Mouse (Mus musculus) cerebellum, adult 2 months (tissue): ENCODE data around the gene Ncstn. TPM values are rescaled to one million over a fixed set of nuclear protein-coding genes. Genes with fewer than 3 reads are reported as not detected.
A peak's percentile ranks its signal among the peaks of the same experiment; 100 is the strongest.

Experiments
- DNase-seq, 2 experiments: peaks; one replicate each; pipeline ENCODE4 v3.0.0; 2021
- H3K27ac ChIP-seq: fragments of 200-500 bp; 2 replicates; pipeline ENCODE4 v1.5.1; 2012; ENCODE audit warnings: low read length, control low read depth, inconsistent platforms; ENCODE audit not compliant: insufficient read depth
- H3K27me3 ChIP-seq: fragments of 200-500 bp; 2 replicates; pipeline ENCODE4 v1.6.1; 2012; ENCODE audit warnings: inconsistent platforms, mild to moderate bottlenecking, low read length, moderate library complexity; ENCODE audit not compliant: control insufficient read depth, insufficient read depth
- H3K4me1 ChIP-seq: fragments of 200-500 bp; 2 replicates; pipeline ENCODE4 v1.6.1; 2011; ENCODE audit warnings: low read length; ENCODE audit not compliant: control insufficient read depth, insufficient read depth
- H3K4me3 ChIP-seq: fragments of 200-500 bp; replicated peaks from 2 replicates; pipeline ENCODE3; 2011; ENCODE audit warnings: mild to moderate bottlenecking, low read depth, low read length, control low read depth; ENCODE audit not compliant: insufficient read depth
- CTCF ChIP-seq: fragments of 200-500 bp; IDR thresholded peaks from 2 replicates; pipeline ENCODE4 v1.5.1; 2011; ENCODE audit warnings: low read depth, mild to moderate bottlenecking, control low read depth, low read length, moderate library complexity, borderline replicate concordance; ENCODE audit not compliant: insufficient read depth
- POLR2A ChIP-seq: fragments of 200-500 bp; IDR thresholded peaks from 2 replicates; pipeline ENCODE4 v1.6.1; 2011; ENCODE audit warnings: low read length, control low read depth, borderline replicate concordance; ENCODE audit not compliant: insufficient read depth
- WGBS: fragments of 180-500 bp; shearing (Covaris S2); methylation state at CpG from one replicate; pipeline ENCODE4 v1.1.7; 2018; 5-methylcytosine and 5-hydroxymethylcytosine counted together
- polyA plus RNA-seq: library from polyadenylated mRNA; depleted of rRNA; stranded (reverse); fragments of >200 nt; gene quantifications from 2 replicates; pipeline ENCODE4 v1.2.3, GENCODE M21; 2012; rRNA removed

Ncstn gene
- 84.3 and 89.3 TPM in 2 replicates for polyA plus RNA-seq

DNA sequence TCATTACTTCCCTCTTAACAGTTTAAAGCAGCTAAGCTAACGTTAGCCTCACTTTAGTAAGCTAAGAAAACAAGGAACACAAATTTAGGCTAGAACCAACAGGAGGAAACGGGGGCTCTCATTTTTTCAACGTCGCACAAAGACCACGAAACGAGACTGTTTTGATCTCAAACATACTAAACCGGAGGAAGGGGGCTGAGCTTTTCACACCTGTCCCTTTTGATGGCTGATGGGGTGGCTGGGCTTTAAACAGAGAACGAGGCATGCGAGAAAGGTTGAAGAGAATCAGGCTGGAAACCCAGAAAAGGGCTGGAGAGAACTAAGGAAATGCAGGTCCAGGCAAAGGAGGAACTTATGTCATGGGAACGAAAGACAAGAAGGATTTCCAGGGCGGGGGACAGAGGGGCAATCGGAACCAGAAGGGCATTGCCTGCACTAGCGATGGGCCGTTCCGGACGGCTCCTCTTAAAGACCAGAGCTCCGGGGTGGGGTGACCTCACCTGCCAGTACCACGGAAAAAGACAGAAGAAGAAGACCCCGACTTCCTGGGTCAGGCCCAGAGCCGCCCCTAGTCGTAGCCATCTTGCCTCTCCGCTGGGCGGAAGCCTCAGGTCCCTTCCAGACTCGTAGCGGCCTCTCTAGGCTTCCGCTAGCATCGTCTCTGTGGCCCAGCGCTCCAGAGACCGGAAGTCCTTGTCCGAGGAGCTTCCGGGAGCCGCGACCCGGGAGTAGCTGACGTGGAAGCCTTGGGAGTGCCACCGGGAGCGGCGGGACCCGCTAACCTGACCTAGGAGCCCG lies at the start of gene Ncstn, which contains the start of gene Copa:
Ncstn (minus strand) TSS at position 695 of the 798 bp plus-strand sequence.
Copa (plus strand) TSS at position 429 of the 798 bp plus-strand sequence.
- peak within 1 kb of the TSS; percentile 94 for H3K4me3 ChIP-seq
- under 1% methylated on average over 40 of the region's 40 CpGs for WGBS
- H3K27ac ChIP-seq, result peak within 1 kb of the TSS; percentile 93
- TF ChIP-seq POLR2A (peak; percentile 60; the same call in 1 of the 2 replicates), CTCF (no peak)
- DNase-seq, result peak; percentile 94 to 95
- H3K27me3 ChIP-seq, result no peaks in the 10 kb centered on the region
- peaks cover 7% of the 10 kb centered on the region for H3K4me1 ChIP-seq

DNA sequence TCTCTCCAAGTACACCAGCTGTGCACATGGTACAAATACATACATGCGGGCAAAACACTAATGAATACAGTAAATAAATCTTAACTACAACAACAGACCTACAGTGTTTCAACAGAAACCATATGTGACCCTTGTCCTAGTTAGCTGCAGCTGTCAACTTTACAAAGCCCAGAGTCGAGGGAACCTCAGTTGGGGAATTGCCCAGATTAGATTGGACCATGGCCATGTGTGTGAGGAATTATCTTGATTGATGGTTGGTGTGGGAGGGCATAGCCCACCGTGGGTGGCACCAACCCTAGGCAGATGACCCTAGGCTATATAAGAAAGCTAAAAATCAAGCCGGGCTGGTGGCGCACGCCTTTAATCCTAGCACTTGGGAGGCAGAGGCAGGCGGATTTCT lies 49.7 kb upstream of the Ncstn start:
- H3K27me3 ChIP-seq, result no peaks in the 10 kb centered on the region
- no peak overlapping the region for H3K4me3 ChIP-seq
- 76% methylated on average over 7 of the region's 7 CpGs for WGBS
- TF ChIP-seq POLR2A (no peak), CTCF (no peak)
- no peak overlapping the region for H3K27ac ChIP-seq
- DNase-seq, result no peak
- H3K4me1 ChIP-seq, result no peaks in the 10 kb centered on the region; the same call in 1 of the 2 replicates

DNA sequence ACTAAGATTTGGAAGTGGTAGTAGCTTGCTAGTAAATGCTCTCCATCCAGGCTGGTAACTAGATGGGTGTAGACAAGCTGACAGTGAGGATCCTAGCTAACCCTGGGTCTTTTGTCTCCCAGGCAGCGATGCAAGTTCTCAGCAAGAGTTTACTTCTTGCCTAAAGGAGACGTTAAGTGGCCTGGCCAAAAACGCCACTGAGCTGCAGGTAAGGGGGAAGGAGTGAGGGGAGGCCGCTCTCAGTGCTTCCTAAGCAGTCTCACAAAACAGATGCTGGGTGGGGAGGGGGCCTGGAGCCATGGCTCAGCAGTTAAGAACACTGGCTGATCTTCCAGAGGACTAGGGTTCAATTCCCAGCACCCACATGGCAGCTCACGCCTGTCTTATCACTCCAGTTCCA lies 47.2 kb upstream of the Ncstn start:
- TF ChIP-seq CTCF (no peak), POLR2A (no peak)
- WGBS, result 94% methylated on average over 5 of the region's 5 CpGs
- Histone ChIP-seq H3K27ac (no peak overlapping the region), H3K4me1 (no peaks in the 10 kb centered on the region; the same call in 1 of the 2 replicates), H3K27me3 (no peaks in the 10 kb centered on the region), H3K4me3 (no peak overlapping the region)
- DNase-seq, result no peak

DNA sequence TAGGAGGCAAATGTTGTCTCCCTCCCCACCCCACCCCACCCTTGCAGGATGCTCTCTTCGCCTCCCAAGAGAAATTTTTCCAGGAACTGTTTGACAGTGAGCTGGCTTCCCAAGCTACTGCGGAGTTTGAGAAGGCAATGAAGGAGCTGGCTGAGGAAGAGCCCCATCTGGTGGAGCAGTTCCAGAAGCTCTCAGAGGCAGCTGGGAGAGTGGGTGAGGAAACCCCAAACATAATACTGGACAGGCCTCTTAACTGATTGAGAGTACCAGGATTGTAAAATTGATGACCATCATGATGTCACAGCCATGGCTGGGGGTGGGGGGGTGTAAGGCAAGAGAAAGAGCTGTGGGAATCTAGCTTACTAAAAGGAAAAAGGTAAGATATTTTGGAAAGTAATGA lies 46.5 kb upstream of the Ncstn start:
- Histone ChIP-seq H3K27ac (no peak overlapping the region), H3K4me1 (no peaks in the 10 kb centered on the region; the same call in 1 of the 2 replicates), H3K27me3 (no peaks in the 10 kb centered on the region), H3K4me3 (no peak overlapping the region)
- TF ChIP-seq CTCF (no peak), POLR2A (no peak)
- DNase-seq, result no peak
- WGBS, result 28% methylated on average over 2 of the region's 2 CpGs

DNA sequence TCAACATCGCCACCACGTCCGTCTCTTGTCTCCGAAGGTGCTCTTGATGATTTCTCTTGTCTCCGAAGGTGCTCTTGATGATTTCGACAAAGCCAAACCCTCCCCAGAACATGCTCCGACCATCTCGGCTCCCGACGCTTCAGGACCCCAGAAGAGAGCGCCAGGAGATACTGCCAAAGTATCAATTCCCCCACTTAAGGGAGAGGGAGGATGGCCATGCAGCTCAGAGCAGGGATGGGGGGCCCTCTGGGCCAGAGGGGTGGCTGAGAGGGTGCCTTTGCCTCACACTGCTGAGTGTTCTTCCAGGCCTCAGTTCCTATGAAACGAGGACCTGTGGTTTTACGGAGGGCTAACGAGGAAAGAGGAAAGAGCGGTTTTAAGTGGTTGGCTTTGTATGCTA lies 46.0 kb upstream of the Ncstn start:
- TF ChIP-seq CTCF (no peak), POLR2A (no peak)
- 89% methylated on average over 15 of the region's 15 CpGs for WGBS
- no peaks in the 10 kb centered on the region; the same call in 1 of the 2 replicates for H3K4me1 ChIP-seq

DNA sequence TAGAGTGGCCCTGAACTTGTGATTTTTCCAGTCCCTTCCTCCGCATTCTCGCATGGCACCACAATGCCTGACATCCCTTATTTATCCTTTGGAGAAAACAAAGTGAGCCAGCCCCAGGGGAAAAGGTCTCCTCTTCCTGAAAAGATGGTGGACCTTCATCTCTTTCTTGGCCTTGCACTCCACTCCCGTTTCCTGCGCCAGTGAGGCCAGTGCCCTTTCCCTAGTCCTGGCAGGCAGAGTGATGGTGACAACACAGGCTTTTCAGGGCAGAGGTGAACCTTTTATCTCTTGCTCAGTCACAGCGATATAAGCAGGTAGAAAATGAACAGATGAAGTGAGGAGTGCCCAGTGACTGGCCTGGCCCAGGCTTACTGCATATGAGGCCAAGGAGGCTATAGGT lies 44.9 kb upstream of the Ncstn start:
- TF ChIP-seq POLR2A (no peak), CTCF (no peak)
- Histone ChIP-seq H3K4me1 (no peaks in the 10 kb centered on the region; the same call in 1 of the 2 replicates), H3K27me3 (no peaks in the 10 kb centered on the region), H3K27ac (no peak overlapping the region; the same call in 1 of the 2 replicates), H3K4me3 (peak overlapping the region; percentile 98)
- no peak for DNase-seq
- 23% methylated on average over 5 of the region's 5 CpGs for WGBS

More for the DNA sequence above, 46.0 kb upstream of the Ncstn start:
- DNase-seq, result no peak
- H3K27me3 ChIP-seq, result no peaks in the 10 kb centered on the region
- H3K4me3 ChIP-seq, result no peak overlapping the region
- no peak overlapping the region for H3K27ac ChIP-seq

DNA sequence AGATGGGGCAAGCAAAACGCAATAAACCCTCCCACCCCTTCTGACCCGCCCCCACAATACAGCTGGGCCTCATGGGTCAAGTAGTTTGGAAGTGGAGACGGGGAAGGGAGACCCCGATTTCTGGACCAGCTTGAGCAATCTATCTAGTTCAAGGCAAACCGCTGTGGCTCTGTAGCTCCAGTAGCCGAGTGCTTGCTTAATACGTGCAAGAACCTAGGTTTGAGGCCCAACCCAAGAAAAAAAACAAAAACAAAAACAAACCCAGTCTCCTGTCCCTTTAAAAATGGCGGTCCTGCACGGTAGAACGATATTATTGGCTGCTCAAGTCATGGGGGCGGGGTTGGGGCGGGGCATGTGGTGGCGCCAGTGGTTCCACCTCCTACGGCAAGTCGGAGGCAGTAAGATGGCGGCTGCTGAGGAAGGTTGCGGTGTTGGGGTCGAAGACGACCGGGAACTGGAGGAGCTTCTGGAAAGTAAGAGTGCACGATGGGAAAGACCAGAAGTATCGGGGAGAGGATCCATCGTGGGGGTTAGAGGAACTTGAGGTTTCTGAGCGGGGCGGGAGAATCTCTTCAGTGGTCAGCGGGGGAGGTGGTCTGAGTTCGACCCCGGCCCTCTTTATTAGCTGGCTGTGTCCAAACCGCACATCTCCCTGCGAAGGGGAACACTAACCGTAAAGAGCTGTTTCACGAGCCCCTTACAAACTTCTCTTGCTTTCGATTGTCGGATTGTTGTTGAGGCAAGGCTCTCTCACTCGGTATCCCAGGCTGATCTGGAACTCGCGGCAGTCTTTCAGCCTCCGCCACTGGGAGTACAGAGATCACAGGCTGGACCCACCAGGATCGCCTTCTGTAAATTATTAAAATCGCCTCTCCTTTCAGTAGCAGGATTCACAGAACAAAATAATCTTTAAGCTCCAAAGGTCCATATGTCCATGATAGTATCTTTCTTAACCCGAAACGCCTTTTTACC lies 44.1 kb upstream of the Ncstn start, which contains the start of gene Pex19:
Pex19 (plus strand) TSS at position 380 of the 972 bp plus-strand sequence.
- WGBS, result under 1% methylated on average over 42 of the region's 42 CpGs
- no peaks in the 10 kb centered on the region for H3K27me3 ChIP-seq
- H3K27ac ChIP-seq, result peak within 1 kb of the TSS; percentile 51; the same call in 1 of the 2 replicates
- no peaks in the 10 kb centered on the region; the same call in 1 of the 2 replicates for H3K4me1 ChIP-seq
- TF ChIP-seq CTCF (no peak), POLR2A (peak; percentile 66; the same call in 1 of the 2 replicates)
- peak; percentile 81 to 82 for DNase-seq
- peak within 1 kb of the TSS; percentile 98 for H3K4me3 ChIP-seq
